In the genomic region with DNA sequence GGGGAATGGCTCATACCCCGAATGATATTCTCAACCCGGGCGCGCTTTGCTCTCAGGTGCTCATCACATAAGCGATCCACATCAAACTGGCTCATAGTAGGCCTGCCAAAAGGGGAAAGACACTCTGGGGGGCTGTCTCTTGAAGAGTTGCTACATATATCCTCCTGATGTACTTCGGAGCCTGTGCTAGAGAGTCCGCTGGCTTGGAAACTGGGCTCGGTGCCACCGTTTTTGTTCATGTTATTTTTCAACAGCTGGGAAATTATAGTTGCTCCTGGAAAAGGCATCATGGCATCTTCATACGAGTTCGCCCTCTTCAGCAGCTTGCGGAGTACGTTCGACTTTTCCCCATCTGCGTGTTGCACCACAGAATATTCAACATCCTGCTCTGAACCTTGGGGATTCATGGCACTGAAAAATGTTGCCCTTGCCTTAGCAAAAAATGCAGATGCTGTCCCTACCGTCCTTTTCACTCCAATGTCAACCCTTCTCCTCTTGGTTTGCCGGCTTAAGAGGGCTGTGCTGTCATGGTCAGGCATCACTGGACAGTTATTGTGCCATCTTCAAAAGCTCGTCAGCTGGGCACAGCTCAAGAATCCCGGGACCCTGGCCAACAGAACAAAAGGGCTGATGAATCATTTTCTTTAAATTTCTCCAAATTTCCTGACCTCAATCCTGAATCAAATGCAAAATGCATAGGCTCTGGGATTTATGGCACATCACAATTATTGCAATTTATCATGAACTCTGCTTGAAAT, we compare ENCODE assay signal across 8 mouse cellular contexts. TPM values are rescaled to one million over a fixed set of nuclear protein-coding genes. Genes with fewer than 3 reads are reported as not detected.
DNase-seq lines count a peak whose midpoint lies in the region; ATAC-seq lines count a peak whose summit lies in the region.
"Had no signal": no experiment of that assay in that cellular context is flagged by ENCODE, and none has a peak within 500 bp of the region (broad histone marks: within the 10 kb centered on the region; RNA-seq: fewer than 3 reads in every experiment).

No protein-coding gene starts in this region.

- no peak overlapping the region for H3K4me3 ChIP-seq in hindbrain, embryonic 10.5 days
- no peak overlapping the region for H3K4me3 ChIP-seq in hindbrain, embryonic 12.5 days
- H3K4me3 ChIP-seq: liver, embryonic 15.5 days had no signal

- H3K4me1 ChIP-seq in hindbrain, embryonic 10.5 days (replicated peaks): peaks cover 59% of the 10 kb centered on the region
- peaks cover 16% of the 10 kb centered on the region for H3K4me1 ChIP-seq in hindbrain, embryonic 12.5 days
- H3K4me1 ChIP-seq: liver, embryonic 15.5 days had no signal

- H3K36me3 ChIP-seq in hindbrain, embryonic 10.5 days: peaks cover 40% of the 10 kb centered on the region
- peaks cover 10% of the 10 kb centered on the region for H3K36me3 ChIP-seq in hindbrain, embryonic 12.5 days

- ATAC-seq in hindbrain, embryonic 12.5 days (ENCODE audit: low FRiP score): no peak

- H3K9me3 ChIP-seq in hindbrain, embryonic 10.5 days: no peaks in the 10 kb centered on the region
- H3K9me3 ChIP-seq in hindbrain, embryonic 12.5 days (replicated peaks): no peaks in the 10 kb centered on the region
- H3K9me3 ChIP-seq: liver, embryonic 15.5 days had no signal

- DNase-seq in hindbrain, embryonic 10.5 days (ENCODE audit: low spot score): no peak
- peak; percentile 26 for DNase-seq in right cerebral cortex, postnatal 14 days
- no peak for DNase-seq in right cerebral cortex, postnatal 4 days
- DNase-seq in cerebellum, postnatal 14 days: peak; percentile 80
- no peak for DNase-seq in urinary bladder, adult 18-20 months (ENCODE audit: low spot score in 2 of 2)
- DNase-seq in adipocyte (ENCODE audit: low spot score): no peak

- H3K4me2 ChIP-seq in hindbrain, embryonic 12.5 days (replicated peaks): no peak overlapping the region
- H3K4me2 ChIP-seq: liver, embryonic 15.5 days had no signal

- WGBS in hindbrain, embryonic 10.5 days: 79% methylated on average over 19 of the region's 19 CpGs
- 72% methylated on average over 19 of the region's 19 CpGs for WGBS in hindbrain, embryonic 12.5 days

- no peak overlapping the region for H3K9ac ChIP-seq in hindbrain, embryonic 12.5 days
- H3K9ac ChIP-seq: liver, embryonic 15.5 days had no signal

- peak overlapping the region; percentile 69 for H3K27ac ChIP-seq in hindbrain, embryonic 10.5 days
- H3K27ac ChIP-seq in hindbrain, embryonic 12.5 days: no peak overlapping the region
- H3K27ac ChIP-seq: liver, embryonic 15.5 days had no signal

- H3K27me3 ChIP-seq in hindbrain, embryonic 10.5 days (ENCODE audit: insufficient read depth, poor library complexity, severe bottlenecking): peaks cover 14% of the 10 kb centered on the region; the same call in 1 of the 2 replicates
- peaks cover 5% of the 10 kb centered on the region; the same call in 1 of the 2 replicates for H3K27me3 ChIP-seq in hindbrain, embryonic 12.5 days

RNA-seq across cellular contexts. Expression of a gene that starts 8.6 kb away (rescaled TPM):
- polyA plus RNA-seq in hindbrain, embryonic 10.5 days (2016; fragmentation: Nextera tagmentation; extraction: Ambion mirVana): 7.5 and 9.4 TPM in 2 replicates
- 10.8 and 12.5 TPM in 2 replicates for polyA plus RNA-seq in hindbrain, embryonic 12.5 days (2016; fragmentation: Nextera tagmentation; extraction: Ambion mirVana)

Comparison
In these comparisons a context has a peak if more than half of its experiments do, and no peak if none do; other contexts are left out.
1. DNase-seq: peak in right cerebral cortex, postnatal 14 days (single experiment) and cerebellum, postnatal 14 days (2 of 2); none in hindbrain, embryonic 10.5 days (single experiment), right cerebral cortex, postnatal 4 days (single experiment), urinary bladder, adult 18-20 months (0 of 2) and adipocyte (single experiment).